Mouse (Mus musculus) right cerebral cortex, postnatal 25 days (tissue): ENCODE data around the gene S100a3.

Experiments
- DNase-seq: peaks from one replicate; pipeline ENCODE4 v3.0.0; 2022

Gene S100a3

GRCm38 (mm10) chr3:90560008-90560628 is at the start of gene S100a3:
Gene S100a3 (plus strand): TSS chr3:90560578.
- DNase-seq: no peak

- DNase-seq: no peak
Observed at GRCm38 (mm10) chr3:90512276-90512675, 48.1 kb upstream of the S100a3 start.

- DNase-seq: no peak
Observed at GRCm38 (mm10) chr3:90512948-90513642, 47.3 kb upstream of the S100a3 start.

GRCm38 (mm10) chr3:90513796-90514590 is 46.4 kb upstream of the S100a3 start, which contains the start of the genes S100a1 and S100a13:
Gene S100a1 (minus strand): TSS chr3:90514392.
Gene S100a13 (plus strand): TSS chr3:90514435.
- peak; percentile 47 for DNase-seq

- DNase-seq: peak; percentile 40
Observed at GRCm38 (mm10) chr3:90514691-90515090, 45.7 kb upstream of the S100a3 start.

- no peak for DNase-seq
Observed at GRCm38 (mm10) chr3:90515242-90515641, 45.1 kb upstream of the S100a3 start.

- no peak for DNase-seq
Observed at GRCm38 (mm10) chr3:90515789-90516188, 44.6 kb upstream of the S100a3 start.

- DNase-seq: no peak
Observed at GRCm38 (mm10) chr3:90517711-90518110, 42.7 kb upstream of the S100a3 start.

- no peak for DNase-seq
Observed at GRCm38 (mm10) chr3:90525421-90525820, 35.0 kb upstream of the S100a3 start.

GRCm38 (mm10) chr3:90526076-90526475 is 34.3 kb upstream of the S100a3 start:
- no peak for DNase-seq

- DNase-seq: no peak
Observed at GRCm38 (mm10) chr3:90526580-90526979, 33.8 kb upstream of the S100a3 start, which contains the start of gene S100a14. Gene S100a14 (plus strand): TSS chr3:90526856.

GRCm38 (mm10) chr3:90527291-90527873 is 33.0 kb upstream of the S100a3 start:
- no peak for DNase-seq

- no peak for DNase-seq
Observed at GRCm38 (mm10) chr3:90531713-90532112, 28.7 kb upstream of the S100a3 start.

- DNase-seq: no peak
Observed at GRCm38 (mm10) chr3:90535446-90535845, 24.9 kb upstream of the S100a3 start.

GRCm38 (mm10) chr3:90537141-90537904 is 23.1 kb upstream of the S100a3 start, which contains the start of gene S100a16:
Gene S100a16 (plus strand): TSS chr3:90537254.
- DNase-seq: peak; percentile 27

GRCm38 (mm10) chr3:90537905-90538296 is 22.5 kb upstream of the S100a3 start:
- DNase-seq: no peak

GRCm38 (mm10) chr3:90540904-90541303 is 19.5 kb upstream of the S100a3 start:
- no peak for DNase-seq

- no peak for DNase-seq
Observed at GRCm38 (mm10) chr3:90549676-90550420, 10.5 kb upstream of the S100a3 start.

- no peak for DNase-seq
Observed at GRCm38 (mm10) chr3:90550421-90550790, 10.0 kb upstream of the S100a3 start.

GRCm38 (mm10) chr3:90552231-90552630 is 8.1 kb upstream of the S100a3 start:
- no peak for DNase-seq

GRCm38 (mm10) chr3:90555954-90556353 is 4.4 kb upstream of the S100a3 start:
- DNase-seq: peak; percentile 15

GRCm38 (mm10) chr3:90574691-90575090 is 14.3 kb downstream of the S100a3 start:
- DNase-seq: no peak
